Mouse (Mus musculus) v-Abl transformed pro-B cells (cell line): ENCODE results near the gene Slc39a10.

Experiments used
- in situ Hi-C, 2 experiments: fragments of 400-800 bp; cut with MboI; formaldehyde crosslinking; loops; one replicate each; pipeline ENCODE4 v1.15.1; 2025; ENCODE audit not compliant: unreplicated experiment in 2 of 2

Slc39a10 gene

GRCm38 (mm10) chr1:46892752-46893151, at the start of gene Slc39a10:
Slc39a10 (minus strand) TSS chr1:46892852.
- in situ Hi-C loops, result no loop called here

- in situ Hi-C loops, result loop anchor here in 1 of 2 experiments (25.0 kb wide), 1 partner anchor 352 kb away; no protein-coding TSS in a partner anchor
Measured at GRCm38 (mm10) chr1:46939295-46939694, 46.6 kb upstream of the Slc39a10 start.

GRCm38 (mm10) chr1:46937641-46938040, 45.0 kb upstream of the Slc39a10 start:
- in situ Hi-C loops, result loop anchor here in 1 of 2 experiments (25.0 kb wide), 1 partner anchor 350 kb away; no protein-coding TSS in a partner anchor

DNA sequence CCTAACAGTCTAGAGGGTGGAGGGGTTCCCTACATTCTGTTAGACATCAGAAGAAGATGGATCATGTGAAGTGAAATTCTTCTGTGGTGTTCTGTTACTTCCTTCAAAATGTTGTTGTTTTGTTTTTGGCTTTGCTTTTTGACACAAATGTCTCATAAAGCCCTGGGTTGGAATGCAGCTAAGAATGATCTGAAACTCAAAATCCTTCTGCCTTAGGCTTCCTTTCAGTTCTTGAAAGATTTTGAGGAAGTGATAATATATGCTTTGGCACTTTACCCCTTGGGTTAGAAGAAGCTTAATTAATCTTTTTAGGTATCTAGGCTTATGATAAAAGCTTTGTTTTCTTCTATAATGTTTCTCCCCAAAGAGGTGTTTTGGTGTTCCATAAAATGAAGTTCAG, 34.5 kb upstream of the Slc39a10 start:
- in situ Hi-C loops, result loop anchor here (5.0 to 25.0 kb wide), 2 partner anchors 40 to 340 kb away; no protein-coding TSS in a partner anchor

DNA sequence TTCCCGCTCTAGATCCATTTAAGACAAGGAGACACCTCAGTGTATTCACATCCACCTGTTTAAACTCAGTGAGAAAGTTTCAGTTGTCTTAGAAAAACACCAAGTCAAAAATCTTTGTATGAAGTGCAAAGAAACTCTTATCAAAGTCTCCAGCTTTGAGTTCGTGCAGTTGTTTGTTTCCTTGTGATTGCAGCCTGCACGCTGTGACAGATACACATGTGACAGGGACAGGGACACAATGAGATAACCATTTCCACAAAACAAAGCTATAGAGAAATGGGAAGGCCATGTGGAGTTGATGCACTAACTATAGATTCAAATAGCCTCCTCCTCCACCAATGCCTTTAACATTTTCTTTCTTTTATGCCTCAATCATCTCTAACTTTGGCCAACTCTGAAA, 33.6 kb upstream of the Slc39a10 start:
- in situ Hi-C loops, result loop anchor here (5.0 to 25.0 kb wide), 2 partner anchors 41 to 339 kb away; no protein-coding TSS in a partner anchor

DNA sequence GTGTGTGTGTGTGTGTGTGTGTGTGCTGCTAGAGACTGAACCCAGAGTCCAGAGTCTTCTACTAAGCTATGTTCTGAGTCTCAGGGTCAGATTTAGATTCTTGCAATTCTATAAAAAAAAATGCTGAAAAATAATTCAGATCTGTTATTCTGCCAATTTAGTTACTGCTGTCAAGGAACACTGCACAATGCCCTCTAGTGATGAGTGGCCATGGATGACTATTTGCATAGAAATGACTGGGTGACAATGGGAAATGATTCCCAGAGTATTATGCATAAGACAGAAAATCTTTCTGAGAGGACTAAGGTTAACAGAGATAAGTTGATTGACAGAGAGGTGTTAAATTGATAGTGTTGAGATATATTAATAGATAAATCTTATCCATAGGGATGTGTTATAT, 32.3 kb upstream of the Slc39a10 start:
- in situ Hi-C loops, result loop anchor here (5.0 to 25.0 kb wide), 4 partner anchors 42 to 1063 kb away; partner anchors contain the start of gene Dnah7c (in 1 of the 2)

DNA sequence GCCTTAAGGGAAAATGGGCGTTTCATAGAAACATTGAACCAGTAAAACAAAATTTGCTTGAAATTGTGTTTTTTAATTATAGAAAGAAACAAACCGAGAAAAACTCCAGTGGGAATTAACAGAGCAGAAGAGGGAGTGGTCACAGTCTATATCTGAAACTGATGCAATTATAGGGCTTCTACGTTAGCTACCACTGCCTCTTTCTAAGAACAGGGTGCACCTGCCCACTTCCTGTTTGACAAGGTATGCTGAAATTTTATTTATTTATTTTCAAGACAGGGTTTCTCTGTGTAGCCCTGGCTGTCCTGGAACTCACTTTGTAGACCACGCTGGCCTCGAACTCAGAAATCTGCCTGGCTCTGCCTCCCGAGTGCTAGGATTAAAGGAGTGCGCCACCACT, 30.3 kb upstream of the Slc39a10 start:
- in situ Hi-C loops, result loop anchor here in 1 of 2 experiments (25.0 kb wide), 2 partner anchors 486 to 1061 kb away; partner anchors contain the start of gene Dnah7c

GRCm38 (mm10) chr1:46921630-46922029, 29.0 kb upstream of the Slc39a10 start:
- in situ Hi-C loops, result loop anchor here in 1 of 2 experiments (25.0 kb wide), 2 partner anchors 484 to 1059 kb away; partner anchors contain the start of gene Dnah7c

GRCm38 (mm10) chr1:46916237-46916636, 23.6 kb upstream of the Slc39a10 start:
- in situ Hi-C loops, result loop anchor here in 1 of 2 experiments (25.0 kb wide), 2 partner anchors 479 to 1054 kb away; partner anchors contain the start of gene Dnah7c

GRCm38 (mm10) chr1:46914349-46914748, 21.7 kb upstream of the Slc39a10 start:
- in situ Hi-C loops, result loop anchor here (5.0 to 25.0 kb wide), 3 partner anchors 57 to 1052 kb away; partner anchors contain the start of gene Dnah7c (in 1 of the 2)

GRCm38 (mm10) chr1:46912506-46913156, 20.0 kb upstream of the Slc39a10 start:
- in situ Hi-C loops, result loop anchor here (5.0 to 25.0 kb wide), 3 partner anchors 55 to 1050 kb away; partner anchors contain the start of gene Dnah7c (in 1 of the 2)

GRCm38 (mm10) chr1:46910154-46910553, 17.5 kb upstream of the Slc39a10 start:
- in situ Hi-C loops, result loop anchor here (5.0 to 25.0 kb wide), 3 partner anchors 53 to 1048 kb away; partner anchors contain the start of gene Dnah7c (in 1 of the 2)

- in situ Hi-C loops, result loop anchor here in 1 of 2 experiments (5.0 to 25.0 kb wide), 3 partner anchors 48 to 1043 kb away; partner anchors contain the start of gene Dnah7c
Measured at GRCm38 (mm10) chr1:46905706-46906105, 13.1 kb upstream of the Slc39a10 start.

DNA sequence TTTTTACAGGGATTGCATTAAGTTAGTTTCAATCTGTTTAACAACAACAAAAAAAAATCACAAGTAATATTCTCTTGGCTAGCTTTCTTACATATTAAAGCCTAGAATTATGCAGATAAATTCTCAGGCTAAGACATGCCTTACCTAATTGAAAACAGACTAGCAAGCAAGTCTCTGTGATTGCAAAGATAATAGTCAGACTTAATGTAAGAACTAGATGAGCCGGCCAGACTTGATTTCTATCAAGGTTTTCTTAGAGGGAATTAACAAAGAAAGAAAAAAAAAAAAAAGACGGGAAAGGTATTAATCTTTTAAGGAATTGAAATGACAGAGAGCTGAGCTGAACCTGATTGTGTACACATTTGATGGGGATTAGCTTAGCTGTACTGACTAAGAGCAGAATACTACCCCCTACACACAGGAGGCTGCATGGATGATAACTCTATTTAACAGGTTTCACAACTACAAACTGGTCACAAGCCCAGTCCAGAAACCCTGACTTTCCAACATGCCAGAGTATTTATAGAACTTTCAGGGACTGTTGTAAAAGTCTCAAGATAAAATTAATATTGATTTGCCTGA, 9.5 kb upstream of the Slc39a10 start:
- in situ Hi-C loops, result loop anchor here in 1 of 2 experiments (25.0 kb wide), 2 partner anchors 465 to 1040 kb away; partner anchors contain the start of gene Dnah7c

GRCm38 (mm10) chr1:46894281-46894842, 1.7 kb upstream of the Slc39a10 start:
- in situ Hi-C loops, result no loop called here

DNA sequence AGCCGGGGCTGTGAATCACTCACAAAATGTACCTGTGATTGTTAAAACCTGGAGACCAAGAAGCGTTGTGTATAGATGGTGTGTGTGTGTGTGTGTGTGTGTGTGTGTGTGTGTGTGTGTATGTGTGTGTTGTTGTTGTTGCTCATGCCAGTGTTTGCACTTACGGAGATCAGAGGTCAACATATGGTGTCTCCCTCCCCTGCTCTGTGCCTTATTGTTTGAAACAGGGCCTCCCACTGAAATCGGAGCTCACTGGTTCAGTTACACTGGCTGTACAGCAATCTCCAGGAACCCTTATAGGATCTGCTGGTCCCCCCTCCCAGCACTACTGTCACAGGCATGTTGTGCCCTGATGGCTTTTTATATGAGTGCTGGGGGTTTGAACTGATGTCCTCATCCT, 3.9 kb downstream of the Slc39a10 start:
- in situ Hi-C loops, result no loop called here

DNA sequence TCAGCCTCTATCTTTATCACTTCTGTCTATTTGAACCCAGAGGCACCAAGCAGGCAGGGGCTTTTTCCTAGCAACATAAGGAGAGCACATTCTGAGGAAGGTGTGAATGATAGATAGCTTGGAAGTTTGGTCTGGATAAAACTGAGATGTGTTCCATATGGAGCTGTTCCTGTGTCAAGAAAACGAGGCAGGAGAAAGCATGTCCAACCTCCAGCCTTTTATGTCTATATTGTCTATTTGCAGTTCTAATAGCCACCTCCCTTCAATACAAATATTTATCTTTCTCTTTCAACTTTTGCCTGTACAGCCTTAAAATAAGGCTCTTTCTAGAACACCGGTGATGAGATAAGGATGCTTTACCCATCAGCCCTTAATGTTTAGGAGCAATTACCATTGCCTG, 4.3 kb downstream of the Slc39a10 start:
- in situ Hi-C loops, result no loop called here

DNA sequence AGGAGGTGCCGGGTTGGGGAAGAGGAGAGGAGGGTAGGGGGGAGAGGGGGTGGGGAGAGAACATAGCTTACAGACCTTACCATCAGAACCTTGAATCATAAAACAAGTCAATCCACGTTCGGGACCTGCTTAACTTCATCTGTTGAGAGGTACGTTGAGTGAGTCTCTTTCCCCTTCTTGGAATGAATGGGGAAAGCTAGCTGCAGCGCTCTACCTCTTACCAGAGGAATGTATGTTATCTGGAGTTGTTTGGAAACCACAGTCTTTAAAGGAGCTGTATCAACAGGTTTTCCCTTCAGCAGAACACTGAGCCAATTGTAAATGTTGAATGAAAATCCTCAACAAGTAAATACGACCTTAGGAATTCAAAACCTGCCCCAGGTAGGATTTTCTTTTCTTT, 4.7 kb downstream of the Slc39a10 start:
- in situ Hi-C loops, result no loop called here

DNA sequence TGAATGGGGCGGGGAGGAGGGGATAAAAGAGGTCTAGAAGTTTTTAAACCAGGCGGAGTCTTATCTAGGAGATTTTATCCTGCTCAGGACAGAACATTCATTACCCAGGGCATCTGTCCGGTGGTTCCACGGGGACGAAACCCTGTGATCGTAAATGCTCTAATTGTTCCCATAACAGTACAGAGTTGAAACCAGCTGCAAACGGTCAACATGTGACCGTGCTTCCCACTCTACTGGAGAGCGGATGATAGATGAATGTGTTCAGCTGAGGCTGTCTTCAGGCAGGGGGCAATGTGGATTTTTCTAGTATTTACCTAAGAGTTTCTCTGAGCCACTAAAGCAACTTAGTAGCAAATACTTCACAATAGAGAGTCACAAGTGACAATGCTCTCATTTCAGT, 6.6 kb downstream of the Slc39a10 start:
- in situ Hi-C loops, result no loop called here

- in situ Hi-C loops, result no loop called here
Measured at GRCm38 (mm10) chr1:46885231-46885630, 7.4 kb downstream of the Slc39a10 start.

- in situ Hi-C loops, result no loop called here
Measured at GRCm38 (mm10) chr1:46879951-46880350, 12.7 kb downstream of the Slc39a10 start.
